8 mouse cellular contexts compared by ENCODE assay signal in the genomic region with DNA sequence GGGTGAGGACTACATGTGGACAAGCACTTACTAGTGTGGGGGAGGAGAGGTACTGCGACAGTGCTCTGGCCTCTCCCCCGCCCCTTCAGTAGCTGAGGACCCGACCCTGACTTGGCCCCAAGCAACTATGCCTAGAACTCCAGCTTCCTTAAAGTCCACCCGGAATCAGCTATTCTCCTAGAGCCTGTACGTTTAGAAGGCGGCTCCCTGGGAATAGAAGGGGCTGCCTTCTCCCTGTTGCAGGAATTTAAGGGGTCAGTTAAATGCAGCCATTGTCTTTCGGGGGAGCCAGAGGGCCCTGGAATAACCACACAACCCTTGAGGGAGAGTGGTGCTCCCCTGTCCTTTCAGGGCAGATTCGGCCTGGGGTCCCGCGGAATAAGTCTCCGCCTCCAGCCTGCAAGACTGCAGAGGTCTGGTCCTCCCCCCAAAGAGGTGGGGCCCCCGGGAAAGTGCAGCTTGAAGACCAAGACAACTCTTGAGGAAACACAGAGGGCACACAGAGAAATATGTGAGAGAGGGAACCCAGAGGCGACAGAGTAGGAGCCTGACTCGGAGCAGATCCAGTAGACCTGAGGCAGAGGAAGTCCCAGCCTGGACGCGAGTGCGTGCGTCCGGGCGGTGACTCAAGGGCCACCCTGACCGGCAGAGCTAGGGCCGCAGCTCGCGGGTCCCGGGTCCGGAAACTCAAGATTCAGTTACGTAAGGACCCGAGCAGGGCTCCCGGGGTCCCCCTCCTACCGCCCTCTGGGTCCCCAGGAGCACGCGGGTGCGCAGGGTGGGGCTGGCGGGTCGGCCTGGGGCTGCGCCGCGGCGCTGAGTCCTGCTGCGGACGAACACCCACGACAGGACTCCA. TPM values are rescaled to one million over a fixed set of nuclear protein-coding genes. Genes with fewer than 3 reads are reported as not detected.
DNase-seq lines count a peak whose midpoint lies in the region; ATAC-seq and TF ChIP-seq lines count a peak whose summit lies in the region.

A gene (plus strand): TSS at position 621 of the 856 bp plus-strand sequence.

- H3K9me3 ChIP-seq in hindbrain, embryonic 15.5 days, result no peaks in the 10 kb centered on the region
- H3K9me3 ChIP-seq in midbrain, embryonic 16.5 days (replicated peaks; ENCODE audit: control insufficient read depth, low read length, poor library complexity, severe bottlenecking), result no peaks in the 10 kb centered on the region

- ATAC-seq in hindbrain, embryonic 15.5 days (ENCODE audit: low FRiP score, low read depth), result peak; percentile 38; the same call in 1 of the 2 replicates
- ATAC-seq in midbrain, embryonic 16.5 days, result peak; percentile 47

- under 1% methylated on average over 42 of the region's 42 CpGs for WGBS in hindbrain, embryonic 15.5 days
- 3% methylated on average over 34 of the region's 42 CpGs for WGBS in liver, adult 2 months
- WGBS in midbrain, embryonic 16.5 days, result under 1% methylated on average over 37 of the region's 42 CpGs

- peaks cover 11% of the 10 kb centered on the region; the same call in 1 of the 2 replicates for H3K27me3 ChIP-seq in hindbrain, embryonic 15.5 days
- H3K27me3 ChIP-seq in liver, adult 2 months (ENCODE audit: control insufficient read depth, insufficient read depth, low read length), result no peaks in the 10 kb centered on the region
- H3K27me3 ChIP-seq in midbrain, embryonic 16.5 days (ENCODE audit: control insufficient read depth, insufficient read depth, low read depth, low read length), result peaks cover 10% of the 10 kb centered on the region; the same call in 1 of the 2 replicates

- H3K27ac ChIP-seq in hindbrain, embryonic 15.5 days (replicated peaks), result no peak within 1 kb of the TSS
- peak within 1 kb of the TSS; percentile 98 for H3K27ac ChIP-seq in liver, adult 2 months (replicated peaks; ENCODE audit: insufficient read depth, low read depth, low read length)
- H3K27ac ChIP-seq in midbrain, embryonic 16.5 days (ENCODE audit: low read length), result no peak within 1 kb of the TSS

- DNase-seq in cerebellum, adult 11-12 months, result peak; percentile 59
- DNase-seq in cerebellum, postnatal 4 days (ENCODE audit: low spot score in 2 of 2), result no peak
- peak; percentile 45 to 66 for DNase-seq in cerebellum, adult 18-20 months
- peak; percentile 41 to 50 for DNase-seq in gastrocnemius, adult 8-10 months (ENCODE audit: low spot score in 2 of 2)
- DNase-seq in liver, adult 2 months (ENCODE audit: extremely low read depth, low read depth, low spot score), result peak; percentile 35
- DNase-seq in thymus, postnatal 0 days (ENCODE audit: low spot score), result peak; percentile 47

- peaks cover 13% of the 10 kb centered on the region for H3K4me1 ChIP-seq in hindbrain, embryonic 15.5 days (replicated peaks)
- H3K4me1 ChIP-seq in liver, adult 2 months (ENCODE audit: control insufficient read depth, insufficient read depth, low read length), result peaks cover 27% of the 10 kb centered on the region
- H3K4me1 ChIP-seq in midbrain, embryonic 16.5 days (ENCODE audit: control insufficient read depth, insufficient read depth, low read length), result peaks cover 6% of the 10 kb centered on the region; the same call in 1 of the 2 replicates

- H3K4me2 ChIP-seq in hindbrain, embryonic 15.5 days, result peak within 1 kb of the TSS; percentile 100
- H3K4me2 ChIP-seq in midbrain, embryonic 16.5 days (ENCODE audit: low read length), result peak within 1 kb of the TSS; percentile 100

- peaks cover 33% of the 10 kb centered on the region; the same call in 1 of the 2 replicates for H3K79me2 ChIP-seq in liver, adult 2 months (ENCODE audit: control insufficient read depth, insufficient read depth, low read length)

- no peaks in the 10 kb centered on the region for H3K36me3 ChIP-seq in hindbrain, embryonic 15.5 days
- peaks cover 2% of the 10 kb centered on the region; the same call in 1 of the 2 replicates for H3K36me3 ChIP-seq in liver, adult 2 months (ENCODE audit: control insufficient read depth, insufficient read depth, low read length)
- no peaks in the 10 kb centered on the region for H3K36me3 ChIP-seq in midbrain, embryonic 16.5 days (ENCODE audit: control insufficient read depth, insufficient read depth, low read length)

- H3K9ac ChIP-seq in hindbrain, embryonic 15.5 days, result peak within 1 kb of the TSS; percentile 50
- H3K9ac ChIP-seq in liver, adult 2 months (ENCODE audit: low read depth, low read length), result peak within 1 kb of the TSS; percentile 96
- H3K9ac ChIP-seq in midbrain, embryonic 16.5 days (ENCODE audit: low read depth, low read length), result peak within 1 kb of the TSS; percentile 72

- H3K4me3 ChIP-seq in hindbrain, embryonic 15.5 days, result peak within 1 kb of the TSS; percentile 63
- peak within 1 kb of the TSS; percentile 77 for H3K4me3 ChIP-seq in liver, adult 2 months (ENCODE audit: insufficient read depth, low read depth, low read length)
- peak within 1 kb of the TSS; percentile 64 for H3K4me3 ChIP-seq in midbrain, embryonic 16.5 days (ENCODE audit: low read depth, low read length)

- TF ChIP-seq POLR2A in liver, adult 2 months (IDR thresholded peaks at IDR 0.05; ENCODE audit: extremely low read depth, insufficient read depth, low read length), result no peak

- no peak for TF ChIP-seq CTCF in liver, adult 2 months (IDR thresholded peaks at IDR 0.05; ENCODE audit: low read depth, low read length)

RNA-seq across cellular contexts. Expression of the gene that starts here (rescaled TPM):
- under 1 TPM in 3 of 4 experiments, not detected in 1; 0.10 to 0.22 (median 0.11) TPM for total RNA-seq in gastrocnemius, adult 8-10 months (2022)
- polyA plus RNA-seq in hindbrain, embryonic 15.5 days (2015; fragmentation: Nextera tagmentation; extraction: Ambion mirVana), result not detected in 2 replicates
- 0.09 and 0.20 TPM in 2 replicates for total RNA-seq in liver, adult 2 months (2014; rRNA removed)
- polyA plus RNA-seq in liver, adult 2 months (2012; rRNA removed), result 0.04 and 0.13 TPM in 2 replicates
- not detected in 2 replicates for polyA plus RNA-seq in midbrain, embryonic 16.5 days (2015; fragmentation: Nextera tagmentation; extraction: Ambion mirVana)
- polyA plus RNA-seq in thymus, postnatal 0 days (2015; fragmentation: Nextera tagmentation; extraction: Ambion mirVana), result 0.05 and 0.08 TPM in 2 replicates

Comparison
In these comparisons a context has a peak if more than half of its experiments do, and no peak if none do; other contexts are left out.
1. DNase-seq: peak in cerebellum, adult 11-12 months (single experiment) and cerebellum, adult 18-20 months (2 of 2); none in cerebellum, postnatal 4 days (0 of 2).
2. Peak in DNase-seq in gastrocnemius, adult 8-10 months; RNA of the gene not detected or under 1 TPM.
3. Peak in ATAC-seq, H3K4me3 ChIP-seq, H3K9ac ChIP-seq and H3K4me2 ChIP-seq in hindbrain, embryonic 15.5 days; RNA of the gene not detected or under 1 TPM.
4. Peak in DNase-seq, H3K4me3 ChIP-seq, H3K27ac ChIP-seq and H3K9ac ChIP-seq in liver, adult 2 months; RNA of the gene not detected or under 1 TPM.
5. Peak in ATAC-seq, H3K4me3 ChIP-seq, H3K9ac ChIP-seq and H3K4me2 ChIP-seq in midbrain, embryonic 16.5 days; RNA of the gene not detected or under 1 TPM.
6. Peak in DNase-seq in thymus, postnatal 0 days; RNA of the gene not detected or under 1 TPM.
7. Peak in every context shown above with its lines, with median percentiles within 50 percentile points of each other: H3K4me3 ChIP-seq and H3K9ac ChIP-seq.